Mouse (Mus musculus) midbrain, embryonic 15.5 days (tissue): Measurements from ENCODE around the gene Slc39a5. TPM values are rescaled to one million over a fixed set of nuclear protein-coding genes. Genes with fewer than 3 reads are reported as not detected.

Experiments
- ATAC-seq: fragments of 200-750 bp; cut with Nextera tagmentation; replicated peaks from 2 replicates; pipeline ENCODE4 v1.8.0; 2017; ENCODE audit warnings: moderate TSS enrichment
- H3K27ac ChIP-seq: fragments of 300-500 bp; sonication (generic); 2 replicates; pipeline ENCODE4 v1.5.1; 2015; ENCODE audit warnings: mild to moderate bottlenecking, inconsistent platforms
- H3K27me3 ChIP-seq: fragments of 300-500 bp; sonication (generic); replicated peaks from 2 replicates; pipeline ENCODE4 v1.6.1; 2015; ENCODE audit warnings: inconsistent platforms
- H3K36me3 ChIP-seq: fragments of 300-500 bp; sonication (generic); replicated peaks from 2 replicates; pipeline ENCODE4 v1.6.1; 2015; ENCODE audit warnings: inconsistent platforms
- H3K4me1 ChIP-seq: fragments of 300-500 bp; sonication (generic); 2 replicates; pipeline ENCODE4 v1.6.1; 2015; ENCODE audit warnings: inconsistent platforms
- H3K4me2 ChIP-seq: fragments of 300-500 bp; sonication (generic); 2 replicates; pipeline ENCODE4 v1.6.1; 2015; ENCODE audit warnings: inconsistent platforms, mild to moderate bottlenecking, moderate library complexity
- H3K4me3 ChIP-seq: fragments of 300-500 bp; sonication (generic); 2 replicates; pipeline ENCODE4 v1.5.1; 2015; ENCODE audit warnings: mild to moderate bottlenecking, inconsistent platforms
- H3K9ac ChIP-seq: fragments of 300-500 bp; sonication (generic); 2 replicates; pipeline ENCODE4 v1.6.1; 2015; ENCODE audit warnings: mild to moderate bottlenecking, inconsistent platforms
- H3K9me3 ChIP-seq: fragments of 300-500 bp; sonication (generic); 2 replicates; pipeline ENCODE4 v1.6.1; 2016; ENCODE audit warnings: inconsistent platforms
- WGBS: fragments of 180-500 bp; shearing (Covaris S2); methylation state at CpG from one replicate; pipeline ENCODE4 v1.1.7; 2015; ENCODE audit warnings: mixed read lengths; 5-methylcytosine and 5-hydroxymethylcytosine counted together
- polyA plus RNA-seq: library from polyadenylated mRNA; unstranded; fragments of >200 nt; fragmentation: Nextera tagmentation; extraction: Ambion mirVana; gene quantifications from 2 replicates; pipeline ENCODE4 v1.2.1, GENCODE M21; 2015

Gene Slc39a5
- polyA plus RNA-seq, 1 experiment from 2014 or later: not detected

- Histone ChIP-seq H3K9me3 (no peaks in the 10 kb centered on the region), H3K27ac (peak overlapping the region; percentile 85), H3K4me1 (peaks cover 43% of the 10 kb centered on the region), H3K36me3 (peaks cover 5% of the 10 kb centered on the region; the same call in 1 of the 2 replicates), H3K27me3 (no peaks in the 10 kb centered on the region), H3K4me2 (peak overlapping the region; percentile 92), H3K9ac (peak overlapping the region; percentile 64), H3K4me3 (peak overlapping the region; percentile 99)
- 18% methylated on average over 35 of the region's 35 CpGs for WGBS
- peak; percentile 45 for ATAC-seq
Observed at GRCm38 (mm10) chr10:128408591-128409535, 7.8 kb upstream of the Slc39a5 start.

- Histone ChIP-seq H3K9ac (no peak overlapping the region), H3K4me1 (peaks cover 13% of the 10 kb centered on the region), H3K4me2 (no peak overlapping the region), H3K36me3 (peaks cover 5% of the 10 kb centered on the region; the same call in 1 of the 2 replicates), H3K4me3 (no peak overlapping the region), H3K27ac (no peak overlapping the region), H3K27me3 (no peaks in the 10 kb centered on the region), H3K9me3 (no peaks in the 10 kb centered on the region)
- ATAC-seq: no peak
- 83% methylated on average over 7 of the region's 7 CpGs for WGBS
Observed at GRCm38 (mm10) chr10:128403931-128404330, 2.9 kb upstream of the Slc39a5 start.

GRCm38 (mm10) chr10:128401638-128402037 is 609 bp upstream of the Slc39a5 start:
- Histone ChIP-seq H3K36me3 (peaks cover 5% of the 10 kb centered on the region; the same call in 1 of the 2 replicates), H3K27me3 (no peaks in the 10 kb centered on the region), H3K4me2 (no peak overlapping the region), H3K9ac (no peak overlapping the region), H3K4me1 (no peaks in the 10 kb centered on the region), H3K4me3 (no peak overlapping the region), H3K9me3 (no peaks in the 10 kb centered on the region), H3K27ac (no peak overlapping the region)
- ATAC-seq: no peak
- WGBS: 80% methylated on average over 9 of the region's 9 CpGs

- 44% methylated on average over 5 of the region's 5 CpGs for WGBS
Observed at GRCm38 (mm10) chr10:128400338-128400737, 691 bp downstream of the Slc39a5 start.

GRCm38 (mm10) chr10:128397466-128397865 is 3.6 kb downstream of the Slc39a5 start:
- Histone ChIP-seq H3K4me2 (no peak overlapping the region), H3K9me3 (no peaks in the 10 kb centered on the region), H3K4me3 (no peak overlapping the region), H3K36me3 (peaks cover 7% of the 10 kb centered on the region; the same call in 1 of the 2 replicates), H3K27me3 (no peaks in the 10 kb centered on the region), H3K27ac (no peak overlapping the region), H3K4me1 (no peaks in the 10 kb centered on the region), H3K9ac (no peak overlapping the region)
- no peak for ATAC-seq
- WGBS: 56% methylated on average over 7 of the region's 7 CpGs

More at GRCm38 (mm10) chr10:128400338-128400737, 691 bp downstream of the Slc39a5 start:
- Histone ChIP-seq H3K9ac (no peak overlapping the region), H3K27me3 (no peaks in the 10 kb centered on the region), H3K36me3 (peaks cover 3% of the 10 kb centered on the region; the same call in 1 of the 2 replicates), H3K4me3 (no peak overlapping the region), H3K4me1 (no peaks in the 10 kb centered on the region), H3K27ac (no peak overlapping the region), H3K4me2 (no peak overlapping the region), H3K9me3 (no peaks in the 10 kb centered on the region)
- no peak for ATAC-seq

DNA sequence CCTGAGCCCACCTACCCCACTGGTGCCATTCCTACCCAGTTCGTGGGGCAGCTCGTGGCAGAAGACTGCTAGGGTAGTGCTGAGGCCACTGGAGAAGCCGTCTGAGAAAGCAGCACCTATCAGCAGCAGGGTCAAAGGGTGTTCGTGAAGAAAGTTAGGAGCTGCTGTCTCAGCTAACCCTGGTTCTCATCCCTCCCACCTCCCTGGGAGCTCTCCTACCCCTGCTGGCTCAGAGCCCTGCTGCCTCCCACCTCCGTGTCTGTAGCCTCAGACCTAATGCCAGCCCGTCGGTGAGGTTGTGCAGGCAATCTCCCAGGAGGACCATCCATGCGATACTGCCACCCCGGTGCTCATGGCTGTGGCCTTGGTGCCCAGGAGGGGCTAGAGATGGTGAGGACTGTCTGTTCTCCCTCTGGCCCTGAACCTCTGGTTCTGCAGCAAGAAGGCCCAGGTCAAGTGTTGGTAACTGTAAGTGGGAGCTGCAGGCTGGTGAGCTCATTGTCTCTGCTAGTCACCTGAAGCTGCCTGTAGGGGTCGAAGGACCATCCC is 4.2 kb downstream of the Slc39a5 start:
- no peak overlapping the region for H3K27ac ChIP-seq
- H3K9ac ChIP-seq: no peak overlapping the region
- H3K36me3 ChIP-seq: peaks cover 11% of the 10 kb centered on the region; the same call in 1 of the 2 replicates
- no peak overlapping the region for H3K4me3 ChIP-seq
- H3K4me2 ChIP-seq: no peak overlapping the region
- WGBS: 73% methylated on average over 10 of the region's 10 CpGs
- no peaks in the 10 kb centered on the region for H3K9me3 ChIP-seq
- no peaks in the 10 kb centered on the region for H3K27me3 ChIP-seq
- no peak for ATAC-seq
- H3K4me1 ChIP-seq: no peaks in the 10 kb centered on the region

DNA sequence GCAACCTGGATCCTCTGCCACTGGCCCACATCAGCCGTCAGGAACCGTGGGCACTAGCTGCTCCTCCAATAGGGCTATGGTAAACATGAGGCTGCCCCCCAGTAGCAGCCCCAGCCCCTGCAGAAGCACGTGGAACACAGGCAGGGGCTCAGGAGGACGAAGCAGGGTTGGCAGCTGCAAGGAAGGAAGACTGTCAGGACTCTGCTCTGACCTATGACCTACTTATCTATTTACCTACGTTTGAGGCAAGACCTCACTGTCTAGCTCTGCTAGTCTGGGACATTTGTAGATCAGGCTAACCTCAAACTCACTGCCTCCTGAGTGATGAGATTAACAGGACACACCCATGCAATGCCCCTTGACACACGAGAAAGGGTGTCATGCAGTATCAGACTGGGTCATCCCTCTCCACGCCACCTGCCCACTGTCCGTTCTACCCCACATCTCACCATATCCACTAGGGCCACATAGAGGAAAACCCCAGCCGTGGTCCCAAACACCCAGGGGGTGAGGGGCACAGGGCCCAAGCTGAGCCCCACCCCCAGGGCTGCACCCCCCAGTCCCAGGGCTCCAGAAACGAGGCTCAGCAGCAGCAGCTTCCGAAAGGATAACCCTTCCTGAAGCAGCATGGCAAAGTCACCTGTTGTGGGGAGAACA is 4.9 kb downstream of the Slc39a5 start:
- Histone ChIP-seq H3K27ac (no peak overlapping the region), H3K27me3 (no peaks in the 10 kb centered on the region), H3K9me3 (no peaks in the 10 kb centered on the region), H3K9ac (no peak overlapping the region), H3K4me2 (no peak overlapping the region), H3K4me1 (no peaks in the 10 kb centered on the region), H3K4me3 (no peak overlapping the region), H3K36me3 (peaks cover 18% of the 10 kb centered on the region)
- ATAC-seq: peak; percentile 8; the same call in 1 of the 2 replicates
- WGBS: 66% methylated on average over 11 of the region's 11 CpGs

DNA sequence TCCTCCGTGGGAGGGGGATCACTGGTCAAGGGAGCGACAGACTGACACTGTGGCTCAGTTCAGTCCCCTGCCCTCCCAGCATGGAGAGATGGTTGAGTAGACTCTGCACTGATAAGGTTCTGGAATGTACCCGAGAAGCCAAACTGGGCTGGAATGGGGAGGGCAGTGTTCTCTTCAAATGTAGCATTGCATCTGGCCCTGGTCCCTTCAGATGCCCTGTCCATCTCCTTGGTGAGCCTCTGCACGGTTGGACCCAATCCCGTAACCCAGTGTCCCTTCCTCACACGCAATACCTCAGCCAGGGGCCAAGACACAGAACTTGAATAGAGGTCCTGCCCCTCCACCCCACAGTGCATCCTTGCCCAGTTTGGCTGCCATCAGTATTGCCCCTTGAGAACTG is 9.2 kb downstream of the Slc39a5 start:
- Histone ChIP-seq H3K4me1 (no peaks in the 10 kb centered on the region), H3K27ac (no peak overlapping the region), H3K4me2 (no peak overlapping the region), H3K9me3 (no peaks in the 10 kb centered on the region), H3K27me3 (no peaks in the 10 kb centered on the region), H3K36me3 (peaks cover 61% of the 10 kb centered on the region), H3K9ac (no peak overlapping the region), H3K4me3 (no peak overlapping the region)
- 86% methylated on average over 6 of the region's 6 CpGs for WGBS
- ATAC-seq: no peak

GRCm38 (mm10) chr10:128390366-128390765 is 10.7 kb downstream of the Slc39a5 start:
- H3K27me3 ChIP-seq: no peaks in the 10 kb centered on the region
- no peak overlapping the region for H3K27ac ChIP-seq
- no peak overlapping the region for H3K4me2 ChIP-seq
- WGBS: 85% methylated on average over 12 of the region's 12 CpGs
- peaks cover 72% of the 10 kb centered on the region for H3K36me3 ChIP-seq
- no peak overlapping the region for H3K4me3 ChIP-seq
- H3K9me3 ChIP-seq: no peaks in the 10 kb centered on the region
- no peak for ATAC-seq
- H3K9ac ChIP-seq: no peak overlapping the region
- H3K4me1 ChIP-seq: no peaks in the 10 kb centered on the region

- Histone ChIP-seq H3K4me3 (no peak overlapping the region), H3K27ac (no peak overlapping the region), H3K27me3 (no peaks in the 10 kb centered on the region), H3K9ac (no peak overlapping the region), H3K4me2 (no peak overlapping the region), H3K36me3 (peaks cover 80% of the 10 kb centered on the region), H3K9me3 (no peaks in the 10 kb centered on the region), H3K4me1 (no peaks in the 10 kb centered on the region)
- 89% methylated on average over 6 of the region's 6 CpGs for WGBS
- no peak for ATAC-seq
Observed at GRCm38 (mm10) chr10:128389570-128389969, 11.5 kb downstream of the Slc39a5 start.

- 86% methylated on average over 14 of the region's 14 CpGs for WGBS
- no peak overlapping the region for H3K27ac ChIP-seq
Observed at GRCm38 (mm10) chr10:128388941-128389340, 12.1 kb downstream of the Slc39a5 start.

GRCm38 (mm10) chr10:128385902-128386301 is 15.1 kb downstream of the Slc39a5 start:
- H3K27ac ChIP-seq: no peak overlapping the region

More at GRCm38 (mm10) chr10:128388941-128389340, 12.1 kb downstream of the Slc39a5 start:
- Histone ChIP-seq H3K4me3 (no peak overlapping the region), H3K27me3 (no peaks in the 10 kb centered on the region), H3K9ac (no peak overlapping the region), H3K4me2 (no peak overlapping the region), H3K4me1 (no peaks in the 10 kb centered on the region), H3K36me3 (peaks cover 83% of the 10 kb centered on the region), H3K9me3 (no peaks in the 10 kb centered on the region)
- no peak for ATAC-seq

More at GRCm38 (mm10) chr10:128385902-128386301, 15.1 kb downstream of the Slc39a5 start:
- 94% methylated on average over 7 of the region's 7 CpGs for WGBS
- Histone ChIP-seq H3K27me3 (no peaks in the 10 kb centered on the region), H3K9me3 (no peaks in the 10 kb centered on the region), H3K4me3 (no peak overlapping the region), H3K4me2 (no peak overlapping the region), H3K9ac (no peak overlapping the region), H3K36me3 (peaks cover 95% of the 10 kb centered on the region), H3K4me1 (no peaks in the 10 kb centered on the region)
- ATAC-seq: no peak; the same call in 1 of the 2 replicates
